In genomic region chr1:181845767-181846166, GRCm38 (mm10) we compare ENCODE assay signal across 18 mouse cellular contexts. TPM values are rescaled to one million over a fixed set of nuclear protein-coding genes. Genes with fewer than 3 reads are reported as not detected.
DNase-seq lines count a peak whose midpoint lies in the region; ATAC-seq and TF ChIP-seq lines count a peak whose summit lies in the region.
"Had no signal": no experiment of that assay in that cellular context is flagged by ENCODE, and none has a peak within 500 bp of the region (broad histone marks: within the 10 kb centered on the region; RNA-seq: fewer than 3 reads in every experiment).

No protein-coding gene starts in this region.

- peaks cover 27% of the 10 kb centered on the region for H3K4me1 ChIP-seq in liver, embryonic 15.5 days (replicated peaks)
- H3K4me1 ChIP-seq in ES-Bruce4 (ENCODE audit: control insufficient read depth, insufficient read depth, low read length), result no peaks in the 10 kb centered on the region

- ATAC-seq in liver, embryonic 15.5 days (ENCODE audit: insufficient read depth), result no peak
- peak; percentile 67 for ATAC-seq in granulocyte monocyte progenitor cell, adult 5-6 weeks (replicated peaks; ENCODE audit: poor library complexity, severe bottlenecking)
- no peak for ATAC-seq in CD4-positive, CD25-positive, alpha-beta regulatory T cell, adult 4 months
- ATAC-seq: inflammation-experienced regulatory T-cells, adult 6 months; midbrain, embryonic 16.5 days had no signal

- no peaks in the 10 kb centered on the region for H3K9me3 ChIP-seq in liver, embryonic 15.5 days (replicated peaks)
- no peaks in the 10 kb centered on the region for H3K9me3 ChIP-seq in ES-Bruce4 (replicated peaks; ENCODE audit: control insufficient read depth, insufficient read depth, low read length, poor library complexity, severe bottlenecking)
- H3K9me3 ChIP-seq: embryonic facial prominence, embryonic 15.5 days; forebrain, embryonic 10.5 days; hindbrain, embryonic 12.5 days had no signal

- TF ChIP-seq POLR2A in ES-Bruce4 (IDR thresholded peaks at IDR 0.05; ENCODE audit: insufficient read depth, low read length), result no peak

- H3K36me3 ChIP-seq in liver, embryonic 15.5 days (replicated peaks), result no peaks in the 10 kb centered on the region
- no peaks in the 10 kb centered on the region for H3K36me3 ChIP-seq in ES-Bruce4 (ENCODE audit: control insufficient read depth, insufficient read depth, low read length, poor library complexity, severe bottlenecking)
- no peaks in the 10 kb centered on the region for H3K36me3 ChIP-seq in splenic B cell, adult 2 months (ENCODE audit: control insufficient read depth, insufficient read depth, low read length, poor library complexity, severe bottlenecking)
- H3K36me3 ChIP-seq: embryonic facial prominence, embryonic 15.5 days; forebrain, embryonic 10.5 days; hindbrain, embryonic 12.5 days had no signal

- no peak overlapping the region for H3K4me3 ChIP-seq in liver, embryonic 15.5 days (replicated peaks)
- peak overlapping the region; percentile 54 for H3K4me3 ChIP-seq in ES-Bruce4 (ENCODE audit: low read depth, low read length)
- H3K4me3 ChIP-seq: embryonic facial prominence, embryonic 15.5 days; forebrain, embryonic 10.5 days; hindbrain, embryonic 12.5 days had no signal

- no peaks in the 10 kb centered on the region for H3K27me3 ChIP-seq in liver, embryonic 15.5 days
- H3K27me3 ChIP-seq in ES-Bruce4 (ENCODE audit: control insufficient read depth, insufficient read depth, low read length, poor library complexity, severe bottlenecking), result no peaks in the 10 kb centered on the region
- no peaks in the 10 kb centered on the region for H3K27me3 ChIP-seq in splenic B cell, adult 2 months (ENCODE audit: control insufficient read depth, insufficient read depth, low read length, poor library complexity, severe bottlenecking)
- H3K27me3 ChIP-seq: embryonic facial prominence, embryonic 15.5 days; hindbrain, embryonic 12.5 days had no signal

- H3K27ac ChIP-seq in liver, embryonic 15.5 days (replicated peaks), result no peak overlapping the region
- peak overlapping the region; percentile 42 for H3K27ac ChIP-seq in ES-Bruce4 (ENCODE audit: insufficient read depth, low read length)
- H3K27ac ChIP-seq: embryonic facial prominence, embryonic 15.5 days; forebrain, embryonic 10.5 days; hindbrain, embryonic 12.5 days; macrophage had no signal

- H3K4me2 ChIP-seq in liver, embryonic 15.5 days, result peak overlapping the region; percentile 6; the same call in 1 of the 2 replicates
- H3K4me2 ChIP-seq: embryonic facial prominence, embryonic 15.5 days; hindbrain, embryonic 12.5 days; lung, embryonic 14.5 days had no signal

- intact Hi-C loops in left cerebral cortex, postnatal 14 days (cut with DNase I), result no loop called here

- H3K9ac ChIP-seq in liver, embryonic 15.5 days, result no peak overlapping the region
- peak overlapping the region; percentile 39 for H3K9ac ChIP-seq in ES-Bruce4 (ENCODE audit: low read depth, poor library complexity, severe bottlenecking)
- H3K9ac ChIP-seq: embryonic facial prominence, embryonic 15.5 days; hindbrain, embryonic 12.5 days; lung, embryonic 14.5 days had no signal

- DNase-seq in liver, result no peak
- peak; percentile 61 for DNase-seq in splenic B cell, adult 2 months (ENCODE audit: low read depth, low spot score)
- no peak for DNase-seq in left cerebral cortex, postnatal 14 days (ENCODE audit: low spot score in 2 of 2)
- DNase-seq: adrenal gland, postnatal 36 days; cerebellum, adult 9-11 months; embryo, embryonic 11 days; gastrocnemius, postnatal 10 days; lung, embryonic 14.5 days had no signal

- TF ChIP-seq EP300 in ES-Bruce4 (IDR thresholded peaks at IDR 0.05; ENCODE audit: insufficient read depth, low read depth, low read length), result no peak

- no peak for TF ChIP-seq CTCF in ES-Bruce4 (IDR thresholded peaks at IDR 0.05; ENCODE audit: low read depth, low read length)

- 35% methylated on average over 3 of the region's 3 CpGs for WGBS in liver, embryonic 15.5 days (ENCODE audit: insufficient replicate concordance)

RNA-seq across cellular contexts. Expression of gene Lbr, which starts 2.9 kb away (rescaled TPM):
- 250 and 253 TPM in 2 replicates for polyA plus RNA-seq in liver, embryonic 15.5 days (2015; fragmentation: Nextera tagmentation; extraction: Ambion mirVana)
- polyA plus RNA-seq in ES-Bruce4 (2011; ENCODE audit: insufficient read depth, insufficient read length, low read depth, missing spikeins), result 335 and 343 TPM in 2 replicates
- total RNA-seq in granulocyte monocyte progenitor cell, adult 5-6 weeks (2014; fragmentation: Nextera tagmentation), result 132 and 145 TPM in 2 replicates
- total RNA-seq in granulocyte monocyte progenitor cell, adult 5-6 weeks (2017), result 245 and 274 TPM in 2 replicates
- polyA plus RNA-seq in CD4-positive, CD25-positive, alpha-beta regulatory T cell, adult 4 months (2017; shearing (Covaris generic)), result 100 to 1,000 TPM; 319 to 341 TPM
- total RNA-seq in left cerebral cortex, postnatal 14 days (2021), result 10 to 100 TPM in 1 of 2 experiments, 1 to 10 TPM in 1; 9.6 to 14.2 TPM
